Mouse (Mus musculus) cerebellum, postnatal 25 days (tissue): ENCODE measurements at regions not wholly inside any gene's neighbourhood (a gene's known extent, or its start where the extent isn't known, plus 50 kb on each side); places are given as distances from the start of the nearest gene placed in this dataset.
"Not testable (repeated sequence)": the region's sequence is repeated elsewhere in the genome, so short reads cannot be mapped to it uniquely, and the experiment has no call there.

Experiments used
- DNase-seq, 2 experiments: peaks; one replicate each; pipeline ENCODE4 v3.0.0; 2021; ENCODE audit warnings: mixed read lengths in 2 of 2

- DNase-seq: no peak
Observed at GRCm38 (mm10) chr10:117566648-117567378, 62.5 kb upstream of the Cpm start.

- DNase-seq: no peak
Observed at GRCm38 (mm10) chr10:117566204-117566603, 63.1 kb upstream of the Cpm start.

GRCm38 (mm10) chr10:117565529-117566086, 63.7 kb upstream of the Cpm start:
- DNase-seq: no peak

- no peak for DNase-seq
Observed at GRCm38 (mm10) chr10:117565110-117565509, 64.2 kb upstream of the Cpm start.

- peak; percentile 14 to 43 for DNase-seq
Observed at GRCm38 (mm10) chr10:117564118-117565040, 64.9 kb upstream of the Cpm start.

GRCm38 (mm10) chr10:117563429-117564117, 65.7 kb upstream of the Cpm start:
- no peak for DNase-seq

GRCm38 (mm10) chr10:117562850-117563248, 66.5 kb upstream of the Cpm start:
- DNase-seq: not testable (repeated sequence)

GRCm38 (mm10) chr10:117561909-117562849, 67.1 kb upstream of the Cpm start:
- DNase-seq: no peak

GRCm38 (mm10) chr10:117561279-117561820, 68.0 kb upstream of the Cpm start:
- DNase-seq: no peak

GRCm38 (mm10) chr10:117560396-117561278, 68.7 kb upstream of the Cpm start:
- DNase-seq: no peak

GRCm38 (mm10) chr10:117559615-117560395, 69.5 kb upstream of the Cpm start:
- no peak for DNase-seq

- no peak for DNase-seq
Observed at GRCm38 (mm10) chr10:117558891-117559614, 70.2 kb upstream of the Cpm start.

GRCm38 (mm10) chr10:117558292-117558800, 71.0 kb upstream of the Cpm start:
- DNase-seq: no peak

GRCm38 (mm10) chr10:117557666-117558065, 71.6 kb upstream of the Cpm start:
- no peak for DNase-seq

- DNase-seq: no peak
Observed at GRCm38 (mm10) chr10:117556851-117557542, 72.3 kb upstream of the Cpm start.

GRCm38 (mm10) chr10:117556027-117556789, 73.1 kb upstream of the Cpm start:
- no peak for DNase-seq

GRCm38 (mm10) chr10:117555542-117555941, 73.8 kb upstream of the Cpm start:
- no peak for DNase-seq
